Mouse (Mus musculus): ENCODE measurements at regions not wholly inside any gene's neighbourhood (a gene's known extent, or its start where the extent isn't known, plus 50 kb on each side); places are given as distances from the start of the nearest gene placed in this dataset.

- no peak for ATAC-seq (replicated peaks; ENCODE audit: low FRiP score, low TSS enrichment, low read depth)
- Histone ChIP-seq H3K9ac (ENCODE audit: low read length) (no peak overlapping the region), H3K27ac (ENCODE audit: low read depth) (no peak overlapping the region), H3K4me1 (replicated peaks; ENCODE audit: control insufficient read depth, insufficient read depth, low read length) (peaks cover 32% of the 10 kb centered on the region), H3K4me2 (ENCODE audit: low read length) (no peak overlapping the region), H3K9me3 (ENCODE audit: control insufficient read depth, low read length) (no peaks in the 10 kb centered on the region), H3K36me3 (ENCODE audit: control insufficient read depth, insufficient read depth, low read length) (no peaks in the 10 kb centered on the region), H3K27me3 (replicated peaks; ENCODE audit: control insufficient read depth, insufficient read depth, low read length) (no peaks in the 10 kb centered on the region), H3K4me3 (ENCODE audit: low read depth, low read length) (no peak overlapping the region)
- WGBS = 56% methylated on average over 4 of the region's 4 CpGs
- DNase-seq (ENCODE audit: low spot score) = no peak
These were observed 335.6 kb downstream of the Efnb2 start for GRCm38 (mm10) chr8:8325420-8325819.

GRCm38 (mm10) chr8:8324520-8324919, 336.5 kb downstream of the Efnb2 start:
- Histone ChIP-seq H3K4me1 (replicated peaks; ENCODE audit: control insufficient read depth, insufficient read depth, low read length) (peaks cover 32% of the 10 kb centered on the region), H3K27me3 (replicated peaks; ENCODE audit: control insufficient read depth, insufficient read depth, low read length) (no peaks in the 10 kb centered on the region), H3K4me2 (ENCODE audit: low read length) (no peak overlapping the region), H3K9ac (ENCODE audit: low read length) (no peak overlapping the region), H3K27ac (ENCODE audit: low read depth) (no peak overlapping the region), H3K4me3 (ENCODE audit: low read depth, low read length) (no peak overlapping the region), H3K9me3 (ENCODE audit: control insufficient read depth, low read length) (no peaks in the 10 kb centered on the region), H3K36me3 (ENCODE audit: control insufficient read depth, insufficient read depth, low read length) (no peaks in the 10 kb centered on the region)
- WGBS = 31% methylated on average over 5 of the region's 5 CpGs
- no peak for DNase-seq (ENCODE audit: low spot score)
- ATAC-seq (replicated peaks; ENCODE audit: low FRiP score, low TSS enrichment, low read depth) = no peak

GRCm38 (mm10) chr8:8308253-8308652, 352.8 kb downstream of the Efnb2 start:
- ATAC-seq (replicated peaks; ENCODE audit: low FRiP score, low TSS enrichment, low read depth) (no peak), DNase-seq (ENCODE audit: low spot score) (no peak)
- WGBS = 82% methylated on average over 7 of the region's 7 CpGs
- Histone ChIP-seq H3K36me3 (ENCODE audit: control insufficient read depth, insufficient read depth, low read length) (no peaks in the 10 kb centered on the region), H3K9me3 (ENCODE audit: control insufficient read depth, low read length) (no peaks in the 10 kb centered on the region), H3K4me1 (replicated peaks; ENCODE audit: control insufficient read depth, insufficient read depth, low read length) (no peaks in the 10 kb centered on the region), H3K4me3 (ENCODE audit: low read depth, low read length) (no peak overlapping the region), H3K9ac (ENCODE audit: low read length) (no peak overlapping the region), H3K27ac (ENCODE audit: low read depth) (no peak overlapping the region), H3K27me3 (replicated peaks; ENCODE audit: control insufficient read depth, insufficient read depth, low read length) (no peaks in the 10 kb centered on the region), H3K4me2 (ENCODE audit: low read length) (no peak overlapping the region)

GRCm38 (mm10) chr8:8307487-8307886, 353.6 kb downstream of the Efnb2 start:
- 60% methylated on average over 9 of the region's 9 CpGs for WGBS
- Histone ChIP-seq H3K4me3 (ENCODE audit: low read depth, low read length) (no peak overlapping the region), H3K4me1 (replicated peaks; ENCODE audit: control insufficient read depth, insufficient read depth, low read length) (no peaks in the 10 kb centered on the region), H3K27me3 (replicated peaks; ENCODE audit: control insufficient read depth, insufficient read depth, low read length) (no peaks in the 10 kb centered on the region), H3K36me3 (ENCODE audit: control insufficient read depth, insufficient read depth, low read length) (no peaks in the 10 kb centered on the region), H3K4me2 (ENCODE audit: low read length) (no peak overlapping the region), H3K27ac (ENCODE audit: low read depth) (no peak overlapping the region), H3K9ac (ENCODE audit: low read length) (no peak overlapping the region), H3K9me3 (ENCODE audit: control insufficient read depth, low read length) (no peaks in the 10 kb centered on the region)
- ATAC-seq (replicated peaks; ENCODE audit: low FRiP score, low TSS enrichment, low read depth) (no peak), DNase-seq (ENCODE audit: low spot score) (no peak)

GRCm38 (mm10) chr8:8299965-8300767, 360.9 kb downstream of the Efnb2 start:
- no peak overlapping the region for H3K27ac ChIP-seq (ENCODE audit: low read depth)
- H3K36me3 ChIP-seq (ENCODE audit: control insufficient read depth, insufficient read depth, low read length) = no peaks in the 10 kb centered on the region
- H3K4me1 ChIP-seq (replicated peaks; ENCODE audit: control insufficient read depth, insufficient read depth, low read length) = no peaks in the 10 kb centered on the region
- ATAC-seq (replicated peaks; ENCODE audit: low FRiP score, low TSS enrichment, low read depth) (no peak), DNase-seq (ENCODE audit: low spot score) (no peak)
- H3K4me3 ChIP-seq (ENCODE audit: low read depth, low read length) = no peak overlapping the region
- H3K4me2 ChIP-seq (ENCODE audit: low read length) = no peak overlapping the region
- H3K27me3 ChIP-seq (replicated peaks; ENCODE audit: control insufficient read depth, insufficient read depth, low read length) = no peaks in the 10 kb centered on the region
- H3K9ac ChIP-seq (ENCODE audit: low read length) = no peak overlapping the region
- 53% methylated on average over 6 of the region's 6 CpGs for WGBS
- H3K9me3 ChIP-seq (ENCODE audit: control insufficient read depth, low read length) = no peaks in the 10 kb centered on the region

- Histone ChIP-seq H3K4me3 (ENCODE audit: low read depth, low read length) (no peak overlapping the region), H3K27me3 (replicated peaks; ENCODE audit: control insufficient read depth, insufficient read depth, low read length) (no peaks in the 10 kb centered on the region), H3K9ac (ENCODE audit: low read length) (no peak overlapping the region), H3K27ac (ENCODE audit: low read depth) (no peak overlapping the region), H3K4me2 (ENCODE audit: low read length) (no peak overlapping the region), H3K9me3 (ENCODE audit: control insufficient read depth, low read length) (no peaks in the 10 kb centered on the region), H3K4me1 (replicated peaks; ENCODE audit: control insufficient read depth, insufficient read depth, low read length) (no peaks in the 10 kb centered on the region), H3K36me3 (ENCODE audit: control insufficient read depth, insufficient read depth, low read length) (no peaks in the 10 kb centered on the region)
- 52% methylated on average over 6 of the region's 6 CpGs for WGBS
- DNase-seq (ENCODE audit: low spot score) (no peak), ATAC-seq (replicated peaks; ENCODE audit: low FRiP score, low TSS enrichment, low read depth) (no peak)
These were observed 368.3 kb downstream of the Efnb2 start for GRCm38 (mm10) chr8:8292577-8293247.

- no peak overlapping the region for H3K4me3 ChIP-seq (ENCODE audit: low read depth, low read length)
- H3K4me2 ChIP-seq (ENCODE audit: low read length) = no peak overlapping the region
- no peaks in the 10 kb centered on the region for H3K27me3 ChIP-seq (replicated peaks; ENCODE audit: control insufficient read depth, insufficient read depth, low read length)
- WGBS = 81% methylated on average over 4 of the region's 4 CpGs
- DNase-seq (ENCODE audit: low spot score) (no peak), ATAC-seq (replicated peaks; ENCODE audit: low FRiP score, low TSS enrichment, low read depth) (no peak)
- H3K4me1 ChIP-seq (replicated peaks; ENCODE audit: control insufficient read depth, insufficient read depth, low read length) = no peaks in the 10 kb centered on the region
- H3K9ac ChIP-seq (ENCODE audit: low read length) = no peak overlapping the region
- H3K27ac ChIP-seq (ENCODE audit: low read depth) = no peak overlapping the region
- H3K9me3 ChIP-seq (ENCODE audit: control insufficient read depth, low read length) = no peaks in the 10 kb centered on the region
- no peaks in the 10 kb centered on the region for H3K36me3 ChIP-seq (ENCODE audit: control insufficient read depth, insufficient read depth, low read length)
These were observed 375.2 kb downstream of the Efnb2 start for GRCm38 (mm10) chr8:8285876-8286275.

GRCm38 (mm10) chr8:8274987-8275386, 386.1 kb downstream of the Efnb2 start:
- H3K4me1 ChIP-seq (replicated peaks; ENCODE audit: control insufficient read depth, insufficient read depth, low read length) = no peaks in the 10 kb centered on the region

GRCm38 (mm10) chr8:8274211-8274641, 386.8 kb downstream of the Efnb2 start:
- ATAC-seq (replicated peaks; ENCODE audit: low FRiP score, low TSS enrichment, low read depth) (no peak), DNase-seq (ENCODE audit: low spot score) (no peak)
- 75% methylated on average over 3 of the region's 3 CpGs for WGBS
- Histone ChIP-seq H3K9me3 (ENCODE audit: control insufficient read depth, low read length) (no peaks in the 10 kb centered on the region), H3K36me3 (ENCODE audit: control insufficient read depth, insufficient read depth, low read length) (no peaks in the 10 kb centered on the region), H3K4me3 (ENCODE audit: low read depth, low read length) (no peak overlapping the region), H3K9ac (ENCODE audit: low read length) (no peak overlapping the region), H3K27ac (ENCODE audit: low read depth) (no peak overlapping the region), H3K4me2 (ENCODE audit: low read length) (no peak overlapping the region), H3K4me1 (replicated peaks; ENCODE audit: control insufficient read depth, insufficient read depth, low read length) (no peaks in the 10 kb centered on the region), H3K27me3 (replicated peaks; ENCODE audit: control insufficient read depth, insufficient read depth, low read length) (no peaks in the 10 kb centered on the region)

More at GRCm38 (mm10) chr8:8274987-8275386, 386.1 kb downstream of the Efnb2 start:
- H3K9me3 ChIP-seq (ENCODE audit: control insufficient read depth, low read length) = no peaks in the 10 kb centered on the region
- no peak overlapping the region for H3K27ac ChIP-seq (ENCODE audit: low read depth)
- H3K4me3 ChIP-seq (ENCODE audit: low read depth, low read length) = no peak overlapping the region
- no peak overlapping the region for H3K9ac ChIP-seq (ENCODE audit: low read length)
- H3K27me3 ChIP-seq (replicated peaks; ENCODE audit: control insufficient read depth, insufficient read depth, low read length) = no peaks in the 10 kb centered on the region
- ATAC-seq (replicated peaks; ENCODE audit: low FRiP score, low TSS enrichment, low read depth) (no peak), DNase-seq (ENCODE audit: low spot score) (no peak)
- H3K4me2 ChIP-seq (ENCODE audit: low read length) = no peak overlapping the region
- 56% methylated on average over 1 of the region's 1 CpGs for WGBS
- H3K36me3 ChIP-seq (ENCODE audit: control insufficient read depth, insufficient read depth, low read length) = no peaks in the 10 kb centered on the region

Measured in intestine, embryonic 14.5 days (tissue).